Mouse (Mus musculus) midbrain, embryonic 12.5 days (tissue): ENCODE data around the gene Cyp4a31. TPM values are rescaled to one million over a fixed set of nuclear protein-coding genes. Genes with fewer than 3 reads are reported as not detected.
"Not testable (repeated sequence)": the region's sequence is repeated elsewhere in the genome, so short reads cannot be mapped to it uniquely, and the experiment has no call there.

Source experiments
- ATAC-seq: fragments of 200-750 bp; cut with Nextera tagmentation; 2 replicates; pipeline ENCODE4 v1.8.0; 2017; ENCODE audit warnings: low read depth, moderate TSS enrichment, moderate library complexity; ENCODE audit not compliant: low FRiP score
- H3K27ac ChIP-seq: fragments of 300-500 bp; sonication (generic); replicated peaks from 2 replicates; pipeline ENCODE4 v1.5.1; 2016; ENCODE audit warnings: mild to moderate bottlenecking
- H3K27me3 ChIP-seq: fragments of 300-500 bp; sonication (generic); 2 replicates; pipeline ENCODE4 v1.6.1; 2016; ENCODE audit warnings: mild to moderate bottlenecking
- H3K36me3 ChIP-seq: fragments of 300-500 bp; sonication (generic); 2 replicates; pipeline ENCODE4 v1.6.1; 2016
- H3K4me1 ChIP-seq: fragments of 300-500 bp; sonication (generic); 2 replicates; pipeline ENCODE4 v1.6.1; 2016
- H3K4me2 ChIP-seq: fragments of 300-500 bp; sonication (generic); replicated peaks from 2 replicates; pipeline ENCODE4 v1.6.1; 2016; ENCODE audit warnings: mild to moderate bottlenecking, moderate library complexity
- H3K4me3 ChIP-seq: fragments of 300-500 bp; sonication (generic); 2 replicates; pipeline ENCODE4 v1.5.1; 2016; ENCODE audit warnings: mild to moderate bottlenecking
- H3K9ac ChIP-seq: fragments of 300-500 bp; sonication (generic); replicated peaks from 2 replicates; pipeline ENCODE4 v1.6.1; 2016; ENCODE audit warnings: mild to moderate bottlenecking, moderate library complexity
- H3K9me3 ChIP-seq: fragments of 300-500 bp; sonication (generic); 2 replicates; pipeline ENCODE4 v1.6.1; 2016; ENCODE audit warnings: mild to moderate bottlenecking
- WGBS: fragments of 180-500 bp; shearing (Covaris S2); methylation state at CpG from one replicate; pipeline ENCODE4 v1.1.7; 2016; 5-methylcytosine and 5-hydroxymethylcytosine counted together
- polyA plus RNA-seq: library from polyadenylated mRNA; unstranded; fragments of >200 nt; fragmentation: Nextera tagmentation; extraction: Ambion mirVana; gene quantifications from 2 replicates; pipeline ENCODE4 v1.2.1, GENCODE M21; 2016

Gene Cyp4a31
- polyA plus RNA-seq, result not detected in 2 replicates

GRCm38 (mm10) chr4:115563401-115563800 is at the start of gene Cyp4a31:
TSS of gene Cyp4a31 (plus strand) at chr4:115563649.
- ATAC-seq, result no peak
- WGBS, result 78% methylated on average over 3 of the region's 3 CpGs

GRCm38 (mm10) chr4:115513964-115514363 is 49.5 kb upstream of the Cyp4a31 start:
- H3K36me3 ChIP-seq, H3K4me2 ChIP-seq, H3K27me3 ChIP-seq, H3K9ac ChIP-seq, ATAC-seq, H3K4me3 ChIP-seq, H3K27ac ChIP-seq, H3K4me1 ChIP-seq, H3K9me3 ChIP-seq: not testable (repeated sequence)

More at GRCm38 (mm10) chr4:115563401-115563800, at the start of gene Cyp4a31:
- no peaks in the 10 kb centered on the region for H3K4me1 ChIP-seq
- no peaks in the 10 kb centered on the region for H3K27me3 ChIP-seq
- no peak within 1 kb of the TSS for H3K4me2 ChIP-seq
- no peak within 1 kb of the TSS for H3K4me3 ChIP-seq
- no peaks in the 10 kb centered on the region for H3K9me3 ChIP-seq
- H3K36me3 ChIP-seq, result no peaks in the 10 kb centered on the region
- H3K27ac ChIP-seq, result no peak within 1 kb of the TSS
- no peak within 1 kb of the TSS for H3K9ac ChIP-seq

GRCm38 (mm10) chr4:115518000-115518399 is 45.4 kb upstream of the Cyp4a31 start, which contains the start of gene Cyp4a10:
TSS of gene Cyp4a10 (plus strand) at chr4:115518264.
- H3K4me1 ChIP-seq, H3K4me2 ChIP-seq, H3K9me3 ChIP-seq, H3K27me3 ChIP-seq, H3K9ac ChIP-seq, H3K36me3 ChIP-seq, H3K4me3 ChIP-seq, ATAC-seq, H3K27ac ChIP-seq: not testable (repeated sequence)
- 89% methylated on average over 5 of the region's 5 CpGs for whole genome bisulfite sequencing

- no peaks in the 10 kb centered on the region for H3K9me3 ChIP-seq
- 79% methylated on average over 4 of the region's 4 CpGs for WGBS
- H3K9ac ChIP-seq, result no peak overlapping the region
- H3K4me2 ChIP-seq, result no peak overlapping the region
- H3K4me1 ChIP-seq, result no peaks in the 10 kb centered on the region
- no peaks in the 10 kb centered on the region for H3K36me3 ChIP-seq
- no peaks in the 10 kb centered on the region for H3K27me3 ChIP-seq
- H3K4me3 ChIP-seq, result no peak overlapping the region
- H3K27ac ChIP-seq, result no peak overlapping the region
- no peak for ATAC-seq
These were observed 44.0 kb upstream of the Cyp4a31 start for GRCm38 (mm10) chr4:115519444-115519843.

GRCm38 (mm10) chr4:115521766-115522165 is 41.7 kb upstream of the Cyp4a31 start:
- no peaks in the 10 kb centered on the region for H3K9me3 ChIP-seq
- H3K9ac ChIP-seq, result no peak overlapping the region
- H3K4me1 ChIP-seq, result no peaks in the 10 kb centered on the region
- no peak overlapping the region for H3K4me2 ChIP-seq
- no peak for ATAC-seq
- H3K4me3 ChIP-seq, result no peak overlapping the region
- no peaks in the 10 kb centered on the region for H3K27me3 ChIP-seq
- WGBS, result 93% methylated on average over 2 of the region's 2 CpGs
- no peak overlapping the region for H3K27ac ChIP-seq
- H3K36me3 ChIP-seq, result no peaks in the 10 kb centered on the region

- Histone ChIP-seq H3K9me3 (no peaks in the 10 kb centered on the region), H3K27me3 (no peaks in the 10 kb centered on the region), H3K4me2 (no peak overlapping the region), H3K4me1 (no peaks in the 10 kb centered on the region), H3K27ac (no peak overlapping the region), H3K9ac (no peak overlapping the region), H3K36me3 (no peaks in the 10 kb centered on the region), H3K4me3 (no peak overlapping the region)
- 34% methylated on average over 1 of the region's 1 CpGs for WGBS
- ATAC-seq, result no peak
These were observed 18.3 kb upstream of the Cyp4a31 start for GRCm38 (mm10) chr4:115545101-115545500.

GRCm38 (mm10) chr4:115546141-115546828 is 17.2 kb upstream of the Cyp4a31 start:
- H3K4me3 ChIP-seq, result no peak overlapping the region
- H3K36me3 ChIP-seq, result no peaks in the 10 kb centered on the region
- H3K4me1 ChIP-seq, result no peaks in the 10 kb centered on the region
- no peak overlapping the region for H3K27ac ChIP-seq
- H3K4me2 ChIP-seq, result no peak overlapping the region
- H3K27me3 ChIP-seq, result no peaks in the 10 kb centered on the region
- WGBS, result 81% methylated on average over 2 of the region's 2 CpGs
- H3K9me3 ChIP-seq, result no peaks in the 10 kb centered on the region
- no peak overlapping the region for H3K9ac ChIP-seq
- no peak for ATAC-seq

- 85% methylated on average over 3 of the region's 3 CpGs for WGBS
These were observed 10.7 kb upstream of the Cyp4a31 start for GRCm38 (mm10) chr4:115552726-115553125.

GRCm38 (mm10) chr4:115555513-115555912 is 7.9 kb upstream of the Cyp4a31 start:
- no peaks in the 10 kb centered on the region for H3K4me1 ChIP-seq
- no peak for ATAC-seq
- H3K27ac ChIP-seq, result no peak overlapping the region
- H3K27me3 ChIP-seq, result no peaks in the 10 kb centered on the region
- H3K9me3 ChIP-seq, result no peaks in the 10 kb centered on the region
- WGBS, result 70% methylated on average over 2 of the region's 2 CpGs
- no peak overlapping the region for H3K9ac ChIP-seq
- no peaks in the 10 kb centered on the region for H3K36me3 ChIP-seq
- H3K4me2 ChIP-seq, result no peak overlapping the region
- no peak overlapping the region for H3K4me3 ChIP-seq

More at GRCm38 (mm10) chr4:115552726-115553125, 10.7 kb upstream of the Cyp4a31 start:
- no peaks in the 10 kb centered on the region for H3K9me3 ChIP-seq
- no peaks in the 10 kb centered on the region for H3K36me3 ChIP-seq
- no peak overlapping the region for H3K27ac ChIP-seq
- H3K9ac ChIP-seq, result no peak overlapping the region
- ATAC-seq, result no peak
- no peaks in the 10 kb centered on the region for H3K27me3 ChIP-seq
- H3K4me2 ChIP-seq, result no peak overlapping the region
- no peaks in the 10 kb centered on the region for H3K4me1 ChIP-seq
- no peak overlapping the region for H3K4me3 ChIP-seq

GRCm38 (mm10) chr4:115557861-115558561 is 5.4 kb upstream of the Cyp4a31 start:
- Histone ChIP-seq H3K36me3 (no peaks in the 10 kb centered on the region), H3K9ac (no peak overlapping the region), H3K9me3 (no peaks in the 10 kb centered on the region), H3K27me3 (no peaks in the 10 kb centered on the region), H3K4me1 (no peaks in the 10 kb centered on the region), H3K27ac (no peak overlapping the region), H3K4me3 (no peak overlapping the region), H3K4me2 (no peak overlapping the region)
- ATAC-seq, result no peak
- 50% methylated on average over 4 of the region's 4 CpGs for WGBS

GRCm38 (mm10) chr4:115561236-115561635 is 2.2 kb upstream of the Cyp4a31 start:
- H3K36me3 ChIP-seq, H3K4me3 ChIP-seq, H3K4me1 ChIP-seq, H3K9me3 ChIP-seq, H3K4me2 ChIP-seq, H3K9ac ChIP-seq, ATAC-seq, H3K27ac ChIP-seq, H3K27me3 ChIP-seq: not testable (repeated sequence)
- WGBS, result 61% methylated on average over 5 of the region's 5 CpGs

- H3K4me2 ChIP-seq, H3K4me3 ChIP-seq, H3K9ac ChIP-seq, H3K27ac ChIP-seq, H3K4me1 ChIP-seq, ATAC-seq, H3K27me3 ChIP-seq, H3K9me3 ChIP-seq, H3K36me3 ChIP-seq: not testable (repeated sequence)
- WGBS, result 85% methylated on average over 6 of the region's 6 CpGs
These were observed 1.2 kb downstream of the Cyp4a31 start for GRCm38 (mm10) chr4:115564469-115565225.
